Comparison of ENCODE assay signal across 21 mouse cellular contexts in the genomic region with DNA sequence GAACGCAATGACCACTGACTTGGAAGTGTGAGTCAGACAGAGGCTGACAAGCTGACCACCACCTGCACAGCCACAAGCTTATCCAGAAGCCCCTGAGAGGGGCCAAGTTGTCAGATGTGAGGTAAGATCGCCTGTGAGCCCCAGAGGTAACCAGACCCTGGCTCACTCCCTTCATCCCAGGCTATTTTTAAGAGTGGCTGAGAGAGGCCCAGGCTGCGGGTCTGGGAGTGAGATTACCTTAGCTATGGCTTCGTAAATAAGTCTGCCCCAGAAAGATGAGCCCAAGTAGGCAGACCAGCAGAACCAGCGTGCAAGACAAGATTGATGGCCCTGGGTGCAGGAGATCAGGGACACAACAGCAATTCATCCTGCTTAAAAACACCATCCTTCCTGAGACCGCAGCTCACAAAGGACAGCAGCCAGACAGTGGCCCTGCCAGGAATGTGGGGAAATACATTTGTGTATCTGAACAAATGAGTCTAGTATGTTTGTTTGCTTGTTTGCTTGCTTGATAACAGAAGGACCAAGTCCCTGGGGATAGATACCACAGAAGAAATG. TPM values are rescaled to one million over a fixed set of nuclear protein-coding genes. Genes with fewer than 3 reads are reported as not detected.
DNase-seq lines count a peak whose midpoint lies in the region; ATAC-seq and TF ChIP-seq lines count a peak whose summit lies in the region.
"Had no signal": no experiment of that assay in that cellular context is flagged by ENCODE, and none has a peak within 500 bp of the region (broad histone marks: within the 10 kb centered on the region; RNA-seq: fewer than 3 reads in every experiment).

No protein-coding gene starts in this region.

- H3K27me3 ChIP-seq in heart, postnatal 0 days (ENCODE audit: control insufficient read depth, insufficient read depth, low read length), result no peaks in the 10 kb centered on the region
- H3K27me3 ChIP-seq: hindbrain, embryonic 12.5 days had no signal

- WGBS in heart, postnatal 0 days, result 44% methylated on average over 6 of the region's 6 CpGs

- H3K4me3 ChIP-seq in heart, postnatal 0 days (ENCODE audit: low read depth, low read length), result no peak overlapping the region
- H3K4me3 ChIP-seq in left cerebral cortex, adult 2 months, result no peak overlapping the region
- H3K4me3 ChIP-seq: hindbrain, embryonic 12.5 days had no signal

- H3K4me1 ChIP-seq in heart, postnatal 0 days (ENCODE audit: control insufficient read depth, insufficient read depth), result peaks cover 11% of the 10 kb centered on the region

- H3K9ac ChIP-seq in heart, postnatal 0 days (replicated peaks; ENCODE audit: low read depth, low read length), result no peak overlapping the region
- H3K9ac ChIP-seq: hindbrain, embryonic 12.5 days had no signal

- no peak for TF ChIP-seq CTCF in heart, postnatal 0 days (IDR thresholded peaks at IDR 0.05; ENCODE audit: low read depth)
- no peak for TF ChIP-seq CTCF in left cerebral cortex, adult 2 months (IDR thresholded peaks at IDR 0.05)

- intact Hi-C loops in heart, postnatal 36 days (cut with DNase I), result loop anchor here (2.0 kb wide), 2 partner anchors 67 to 153 kb away; no protein-coding TSS in a partner anchor
- intact Hi-C loops in heart, postnatal 14 days (cut with DNase I), result loop anchor here (2.0 kb wide), 1 partner anchor 67 kb away; no protein-coding TSS in a partner anchor
- intact Hi-C loops in left cerebral cortex, adult 2 months (cut with DNase I), result loop anchor here (2.0 kb wide), 1 partner anchor 59 kb away; the partner anchor contains the start of gene Sptb

- no peak overlapping the region for H3K4me2 ChIP-seq in heart, postnatal 0 days (ENCODE audit: low read depth, low read length)
- H3K4me2 ChIP-seq: hindbrain, embryonic 12.5 days; midbrain, embryonic 11.5 days had no signal

- ATAC-seq in heart, postnatal 0 days (ENCODE audit: insufficient read depth, low read depth), result peak; percentile 39; the same call in 1 of the 2 replicates
- ATAC-seq: forebrain, embryonic 14.5 days; inflammation-experienced regulatory T-cells, adult 6 months had no signal

- TF ChIP-seq EP300 in heart, postnatal 0 days (IDR thresholded peaks at IDR 0.05; ENCODE audit: low read depth), result no peak

- no peaks in the 10 kb centered on the region for H3K9me3 ChIP-seq in heart, postnatal 0 days (replicated peaks; ENCODE audit: control insufficient read depth, low read length)
- H3K9me3 ChIP-seq: hindbrain, embryonic 12.5 days had no signal

- DNase-seq in heart, adult 11 months, result peak; percentile 70
- no peak for DNase-seq in heart, postnatal 36 days
- peak; percentile 44 for DNase-seq in heart, postnatal 0 days (ENCODE audit: low spot score)
- no peak for DNase-seq in heart, postnatal 14 days
- peak; percentile 86 for DNase-seq in adrenal gland, adult 2 months
- DNase-seq in adrenal gland, postnatal 36 days, result peak; percentile 75 to 76
- no peak for DNase-seq in left cerebral cortex, adult 2 months (ENCODE audit: extremely low spot score in 1 of 2, low spot score in 2 of 2)
- no peak for DNase-seq in Muller cell, postnatal 12 days (ENCODE audit: inconsistent ontology term)
- DNase-seq: B cell, adult 2 months; cerebellum, adult 11 months; cerebellum, postnatal 36 days; kidney, postnatal 14 days; lung, adult 2 months; right cerebral cortex, postnatal 25 days; thymus, postnatal 25 days had no signal

- H3K27ac ChIP-seq in heart, postnatal 0 days (ENCODE audit: low read depth), result peak overlapping the region; percentile 48
- H3K27ac ChIP-seq in left cerebral cortex, adult 2 months, result no peak overlapping the region
- H3K27ac ChIP-seq: hindbrain, embryonic 12.5 days; macrophage; stomach, postnatal 0 days had no signal

- H3K36me3 ChIP-seq in heart, postnatal 0 days (replicated peaks; ENCODE audit: control insufficient read depth, insufficient read depth, low read length), result no peaks in the 10 kb centered on the region
- H3K36me3 ChIP-seq: hindbrain, embryonic 12.5 days had no signal

RNA-seq across cellular contexts. Expression of gene Sptb, which starts 58.5 kb away (rescaled TPM):
- 10 to 100 TPM; 88.4 to 94.2 TPM for total RNA-seq in heart, postnatal 36 days (2021)
- total RNA-seq in heart, postnatal 0 days (2014; rRNA removed; ENCODE audit: low replicate concordance), result 36.8 and 37.3 TPM in 2 replicates
- 4.1 and 4.9 TPM in 2 replicates for polyA plus RNA-seq in heart, postnatal 0 days (2015; fragmentation: Nextera tagmentation; extraction: Ambion mirVana)
- 10 to 100 TPM; 67.8 to 70.3 TPM for total RNA-seq in heart, postnatal 14 days (2021)
- total RNA-seq in adrenal gland, adult 2 months (2021), result 10 to 100 TPM; 15.2 to 47.1 TPM
- polyA plus RNA-seq in adrenal gland, adult 2 months (2012; rRNA removed), result 5.5 and 7.2 TPM in 2 replicates
- total RNA-seq in adrenal gland, postnatal 36 days (2021), result 10 to 100 TPM; 18.7 to 59.4 TPM
- total RNA-seq in left cerebral cortex, adult 2 months (2021), result 100 to 1,000 TPM in 1 of 2 experiments, 10 to 100 TPM in 1; 96.7 to 104 TPM

Comparison
In these comparisons a context has a peak if more than half of its experiments do, and no peak if none do; other contexts are left out.
1. DNase-seq: peak in heart, adult 11 months (single experiment), heart, postnatal 0 days (single experiment), adrenal gland, adult 2 months (single experiment) and adrenal gland, postnatal 36 days (2 of 2); none in heart, postnatal 36 days (0 of 2), heart, postnatal 14 days (0 of 2), left cerebral cortex, adult 2 months (0 of 2) and Muller cell, postnatal 12 days (single experiment).